Mouse (Mus musculus) CH12.LX (cell line): ENCODE data around the gene Plekhs1. TPM values are rescaled to one million over a fixed set of nuclear protein-coding genes. Genes with fewer than 3 reads are reported as not detected.

ENCODE experiments used
- DNase-seq: peaks from one replicate; pipeline ENCODE4 v3.0.0-alpha.2; 2013; ENCODE audit errors: extremely low read depth
- H3K27ac ChIP-seq: 2 replicates; pipeline ENCODE4 v1.5.1; 2012; ENCODE audit warnings: low read depth, mild to moderate bottlenecking, control low read depth, moderate library complexity; ENCODE audit not compliant: insufficient read depth
- H3K27me3 ChIP-seq: replicated peaks from 2 replicates; pipeline ENCODE3; 2012; ENCODE audit warnings: inconsistent platforms
- H3K36me3 ChIP-seq, 2 experiments: replicated peaks in 1 of 2; 2 replicates each; pipeline versions ENCODE3 to v1.6.1; 2012; ENCODE audit warnings: inconsistent platforms in 1 of 2, low read length in 1 of 2, mild to moderate bottlenecking in 1 of 2, mixed read lengths in 1 of 2, moderate library complexity in 1 of 2; ENCODE audit not compliant: control insufficient read depth in 1 of 2, insufficient read depth in 1 of 2
- H3K4me1 ChIP-seq, 2 experiments: 2 replicates each; pipeline ENCODE4 v1.6.1; 2012; ENCODE audit warnings: inconsistent platforms in 1 of 2, moderate library complexity in 1 of 2; ENCODE audit not compliant: insufficient read depth in 2 of 2, control insufficient read depth in 1 of 2
- H3K4me2 ChIP-seq: 2 replicates; pipeline ENCODE4 v1.6.1; 2012; ENCODE audit warnings: low read depth, mild to moderate bottlenecking, control low read depth; ENCODE audit not compliant: poor library complexity, insufficient read depth, severe bottlenecking
- H3K4me3 ChIP-seq, 3 experiments: fragments of 150-350 bp in 1 of 3; sonication (generic) in 1 of 3; replicated peaks in 1 of 3; 2 replicates each; pipeline versions ENCODE3 to v1.5.1; 2011 to 2012; ENCODE audit warnings: low read depth in 2 of 3, low read length in 2 of 3, mild to moderate bottlenecking in 2 of 3, moderate library complexity in 2 of 3, control low read depth in 1 of 3, improper control_type of control experiment in 1 of 3, inconsistent platforms in 1 of 3, mixed read lengths in 1 of 3; ENCODE audit not compliant: poor library complexity in 1 of 3
- H3K79me2 ChIP-seq: replicated peaks from 2 replicates; pipeline ENCODE4 v1.6.1; 2012; ENCODE audit warnings: mild to moderate bottlenecking, moderate library complexity; ENCODE audit not compliant: control insufficient read depth, poor library complexity, insufficient read depth, severe bottlenecking; ENCODE audit errors: extremely low read depth
- H3K9ac ChIP-seq: 2 replicates; pipeline ENCODE4 v1.6.1; 2012; ENCODE audit warnings: low read depth, mild to moderate bottlenecking, control low read depth, moderate library complexity; ENCODE audit not compliant: insufficient read depth
- H3K9me3 ChIP-seq: replicated peaks from 2 replicates; pipeline ENCODE3; 2012; ENCODE audit warnings: low read length, inconsistent platforms, mixed read lengths
- CHD1 ChIP-seq: IDR thresholded peaks from 2 replicates; pipeline ENCODE4 v1.6.1; 2012; ENCODE audit warnings: low read depth, low read length, improper control_type of control experiment, inconsistent platforms
- CHD2 ChIP-seq: IDR thresholded peaks from 2 replicates; pipeline ENCODE4 v1.6.1; 2011; ENCODE audit warnings: low read length, improper control_type of control experiment
- IRF4 ChIP-seq: IDR thresholded peaks from 2 replicates; pipeline ENCODE4 v1.6.1; 2014; ENCODE audit warnings: low read depth, mild to moderate bottlenecking, inconsistent platforms, low read length, improper control_type of control experiment
- MAFK ChIP-seq: IDR thresholded peaks from 2 replicates; pipeline ENCODE4 v1.6.1; 2011; ENCODE audit warnings: low read length, improper control_type of control experiment; ENCODE audit not compliant: insufficient replicate concordance
- MXI1 ChIP-seq: IDR thresholded peaks from 2 replicates; pipeline ENCODE4 v1.6.1; 2011; ENCODE audit warnings: mild to moderate bottlenecking, low read depth, low read length, improper control_type of control experiment
- PAX5 ChIP-seq: IDR thresholded peaks from 2 replicates; pipeline ENCODE4 v1.6.1; 2012; ENCODE audit warnings: low read length, inconsistent platforms, mixed read lengths
- POLR2A ChIP-seq: IDR thresholded peaks from 2 replicates; pipeline ENCODE4 v1.6.1; 2011; ENCODE audit warnings: low read depth, mild to moderate bottlenecking, improper control_type of control experiment, low read length
- RAD21 ChIP-seq: IDR thresholded peaks from 2 replicates; pipeline ENCODE4 v1.6.1; 2011; ENCODE audit warnings: low read depth, mild to moderate bottlenecking, low read length, improper control_type of control experiment, moderate library complexity
- ZC3H11A ChIP-seq: IDR thresholded peaks from 2 replicates; pipeline ENCODE4 v1.6.1; 2012; ENCODE audit warnings: low read depth, mild to moderate bottlenecking, inconsistent platforms, low read length, improper control_type of control experiment
- ZKSCAN1 ChIP-seq: IDR thresholded peaks from 2 replicates; pipeline ENCODE4 v1.6.1; 2012; ENCODE audit warnings: low read depth, inconsistent platforms, low read length, improper control_type of control experiment, borderline replicate concordance
- dilution Hi-C: fragments of 300-500 bp; cut with MboI; formaldehyde crosslinking; loops from 2 replicates; pipeline ENCODE4 v1.14.3; 2020; ENCODE audit warnings: low sequenced_read_pairs; ENCODE audit not compliant: extremely low pct_unique_long_range_greater_than_20kb, extremely low pct_ligation_motif_present
- in situ Hi-C: fragments of 300-500 bp; cut with MboI; formaldehyde crosslinking; loops from 3 replicates; pipeline ENCODE4 v1.14.3; 2019; ENCODE audit warnings: low sequenced_read_pairs, low pct_ligation_motif_present, low pct_unique_long_range_greater_than_20kb, mixed read lengths
- polyA plus RNA-seq: library from polyadenylated mRNA; unstranded; fragments of >175 nt; gene quantifications from 2 replicates; pipeline ENCODE4 v1.2.1, GENCODE M21; 2012; ENCODE audit warnings: low read depth; ENCODE audit not compliant: insufficient read length
- total RNA-seq, 2 experiments: library from RNA; depleted of rRNA; stranded (reverse); fragments of 300-350 nt in 1 of 2; fragments of >200 nt in 1 of 2; gene quantifications; 2 replicates each; pipeline ENCODE4 v1.2.3; 2012 to 2014

Plekhs1 gene
- total and polyA plus RNA-seq, 3 experiments, result not detected

GRCm38 (mm10) chr19:56438357-56439071 is 22.9 kb upstream of the Plekhs1 start:
- Histone ChIP-seq H3K36me3 (peaks cover 0 to 36% of the 10 kb centered on the region in 2 experiments), H3K27ac (no peak overlapping the region), H3K4me1 (no peaks in the 10 kb centered on the region), H3K79me2 (no peaks in the 10 kb centered on the region), H3K27me3 (no peaks in the 10 kb centered on the region), H3K9me3 (no peaks in the 10 kb centered on the region), H3K9ac (no peak overlapping the region), H3K4me2 (no peak overlapping the region), H3K4me3 (no peak overlapping the region)
- DNase-seq, result no peak
- dilution Hi-C loops (no loop called here), in situ Hi-C loops (no loop called here)
- TF ChIP-seq MXI1, result no peak

DNA sequence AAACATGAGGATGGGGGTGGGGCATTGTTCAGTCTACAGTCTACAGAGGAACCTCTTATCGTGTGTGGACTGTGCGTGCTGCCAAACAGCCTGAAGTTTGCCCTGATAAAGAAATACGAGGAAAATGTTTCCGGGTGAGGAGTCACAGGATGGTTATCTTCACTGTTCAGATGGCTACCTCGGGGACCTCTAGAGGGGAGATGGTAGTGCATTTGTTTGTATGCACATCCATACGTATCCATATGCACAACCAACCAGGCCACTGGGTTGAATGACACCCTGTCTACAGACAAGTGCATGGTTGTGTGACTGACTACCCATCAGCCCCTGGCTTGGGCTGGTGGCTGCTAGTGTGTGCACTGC is 22.4 kb upstream of the Plekhs1 start:
- Histone ChIP-seq H3K79me2 (no peaks in the 10 kb centered on the region), H3K4me2 (no peak overlapping the region), H3K27ac (no peak overlapping the region), H3K27me3 (no peaks in the 10 kb centered on the region), H3K36me3 (peaks cover 0 to 32% of the 10 kb centered on the region in 2 experiments), H3K4me1 (no peaks in the 10 kb centered on the region), H3K9me3 (no peaks in the 10 kb centered on the region), H3K4me3 (no peak overlapping the region), H3K9ac (no peak overlapping the region)
- in situ Hi-C loops (no loop called here), dilution Hi-C loops (no loop called here)
- TF ChIP-seq RAD21 (no peak), IRF4 (no peak), ZKSCAN1 (no peak), CHD2 (no peak)
- DNase-seq, result no peak

- no peaks in the 10 kb centered on the region for H3K27me3 ChIP-seq
- no peak for DNase-seq
- H3K27ac ChIP-seq, result no peak overlapping the region
- no peak overlapping the region for H3K4me3 ChIP-seq
- no peak overlapping the region for H3K4me2 ChIP-seq
- H3K9me3 ChIP-seq, result no peaks in the 10 kb centered on the region
- H3K36me3 ChIP-seq, result peaks cover 0 to 8% of the 10 kb centered on the region in 2 experiments
- dilution Hi-C loops, result no loop called here
- no peaks in the 10 kb centered on the region for H3K4me1 ChIP-seq
- no peak overlapping the region for H3K9ac ChIP-seq
- no peak for TF ChIP-seq MAFK
- TF ChIP-seq MXI1, result no peak
- TF ChIP-seq CHD2, result no peak
- no peak for TF ChIP-seq POLR2A
- no peak for TF ChIP-seq ZC3H11A
- TF ChIP-seq PAX5, result no peak
- no peak for TF ChIP-seq CHD1
- in situ Hi-C loops, result no loop called here
- no peaks in the 10 kb centered on the region for H3K79me2 ChIP-seq
Measured at GRCm38 (mm10) chr19:56443445-56443844, 18.0 kb upstream of the Plekhs1 start.
